Mouse (Mus musculus) thymus, adult 2 months (tissue): ENCODE results near the gene Gm34302. TPM values are rescaled to one million over a fixed set of nuclear protein-coding genes. Genes with fewer than 3 reads are reported as not detected.
"Not testable (repeated sequence)": the region's sequence is repeated elsewhere in the genome, so short reads cannot be mapped to it uniquely, and the experiment has no call there.

Experiments used
- DNase-seq: peaks from one replicate; pipeline ENCODE4 v3.0.0; 2021
- H3K27ac ChIP-seq: fragments of 200-500 bp; 2 replicates; pipeline ENCODE4 v1.5.1; 2012; ENCODE audit warnings: low read length, control low read depth; ENCODE audit not compliant: control insufficient read depth, insufficient read depth
- H3K27me3 ChIP-seq: fragments of 200-500 bp; 2 replicates; pipeline ENCODE4 v1.6.1; 2012; ENCODE audit warnings: mild to moderate bottlenecking, low read length, moderate library complexity, mixed read lengths; ENCODE audit not compliant: control insufficient read depth, insufficient read depth
- H3K36me3 ChIP-seq: fragments of 200-500 bp; 2 replicates; pipeline ENCODE4 v1.6.1; 2012; ENCODE audit warnings: mild to moderate bottlenecking, low read length, moderate library complexity; ENCODE audit not compliant: control insufficient read depth, insufficient read depth
- H3K4me1 ChIP-seq: fragments of 200-500 bp; replicated peaks from 2 replicates; pipeline ENCODE4 v1.6.1; 2012; ENCODE audit warnings: low read length; ENCODE audit not compliant: control insufficient read depth, insufficient read depth
- H3K4me3 ChIP-seq: fragments of 200-500 bp; 2 replicates; pipeline ENCODE4 v1.5.1; 2012; ENCODE audit warnings: mild to moderate bottlenecking, low read length, control low read depth, moderate library complexity; ENCODE audit not compliant: control insufficient read depth, insufficient read depth
- CTCF ChIP-seq: fragments of 200-500 bp; IDR thresholded peaks from 2 replicates; pipeline ENCODE4 v1.5.1; 2012; ENCODE audit warnings: mild to moderate bottlenecking, control low read depth, low read length, moderate library complexity, borderline replicate concordance; ENCODE audit not compliant: control insufficient read depth, poor library complexity, insufficient read depth; ENCODE audit errors: extremely low read depth
- POLR2A ChIP-seq: fragments of 200-500 bp; IDR thresholded peaks from 2 replicates; pipeline ENCODE4 v1.6.1; 2012; ENCODE audit warnings: mild to moderate bottlenecking, low read length, control low read depth, moderate library complexity; ENCODE audit not compliant: control insufficient read depth, poor library complexity, insufficient read depth; ENCODE audit errors: extremely low read depth
- WGBS: fragments of 180-500 bp; shearing (Covaris S2); methylation state at CpG from one replicate; pipeline ENCODE4 v1.1.7; 2018; 5-methylcytosine and 5-hydroxymethylcytosine counted together
- polyA plus RNA-seq: library from polyadenylated mRNA; depleted of rRNA; stranded (reverse); fragments of >200 nt; gene quantifications from 2 replicates; pipeline ENCODE4 v1.2.3, GENCODE M21; 2012; rRNA removed

Gene Gm34302
- polyA plus RNA-seq, result not detected in 2 replicates

- TF ChIP-seq POLR2A (no peak), CTCF (no peak)
- Histone ChIP-seq H3K4me3 (no peak within 1 kb of the TSS), H3K4me1 (no peaks in the 10 kb centered on the region), H3K27ac (no peak within 1 kb of the TSS), H3K27me3 (no peaks in the 10 kb centered on the region), H3K36me3 (no peaks in the 10 kb centered on the region)
- DNase-seq, result no peak
- 79% methylated on average over 1 of the region's 1 CpGs for WGBS
Observed at GRCm38 (mm10) chr3:63483726-63484125, at the start of gene Gm34302. Gm34302 (minus strand) TSS chr3:63483879.

GRCm38 (mm10) chr3:63531847-63532246 is 48.2 kb upstream of the Gm34302 start:
- TF ChIP-seq CTCF (no peak), POLR2A (no peak)
- H3K36me3 ChIP-seq, result no peaks in the 10 kb centered on the region
- no peak for DNase-seq
- WGBS, result 38% methylated on average over 1 of the region's 1 CpGs
- no peak overlapping the region for H3K27ac ChIP-seq
- H3K4me1 ChIP-seq, result no peaks in the 10 kb centered on the region
- no peaks in the 10 kb centered on the region for H3K27me3 ChIP-seq
- H3K4me3 ChIP-seq, result no peak overlapping the region

GRCm38 (mm10) chr3:63517681-63518080 is 34.0 kb upstream of the Gm34302 start:
- 95% methylated on average over 1 of the region's 1 CpGs for WGBS
- no peak overlapping the region for H3K4me3 ChIP-seq
- no peaks in the 10 kb centered on the region for H3K4me1 ChIP-seq
- DNase-seq, result no peak
- H3K27ac ChIP-seq, result no peak overlapping the region
- no peaks in the 10 kb centered on the region for H3K36me3 ChIP-seq
- no peak for TF ChIP-seq CTCF
- TF ChIP-seq POLR2A, result no peak
- no peaks in the 10 kb centered on the region for H3K27me3 ChIP-seq

GRCm38 (mm10) chr3:63516279-63516678 is 32.6 kb upstream of the Gm34302 start:
- 91% methylated on average over 3 of the region's 3 CpGs for WGBS
- H3K27ac ChIP-seq, H3K4me1 ChIP-seq, H3K27me3 ChIP-seq, DNase-seq, H3K4me3 ChIP-seq, H3K36me3 ChIP-seq: not testable (repeated sequence)

- Histone ChIP-seq H3K36me3 (no peaks in the 10 kb centered on the region), H3K4me3 (no peak overlapping the region), H3K4me1 (no peaks in the 10 kb centered on the region), H3K27ac (no peak overlapping the region), H3K27me3 (no peaks in the 10 kb centered on the region)
- WGBS, result 91% methylated on average over 6 of the region's 6 CpGs
- no peak for DNase-seq
- no peak for TF ChIP-seq CTCF
- no peak for TF ChIP-seq POLR2A
Observed at GRCm38 (mm10) chr3:63511316-63511715, 27.6 kb upstream of the Gm34302 start.

- DNase-seq, result no peak
- 94% methylated on average over 2 of the region's 2 CpGs for WGBS
- no peak overlapping the region for H3K4me3 ChIP-seq
- no peaks in the 10 kb centered on the region for H3K27me3 ChIP-seq
- H3K36me3 ChIP-seq, result no peaks in the 10 kb centered on the region
- H3K4me1 ChIP-seq, result no peaks in the 10 kb centered on the region
- no peak overlapping the region for H3K27ac ChIP-seq
- no peak for TF ChIP-seq CTCF
- TF ChIP-seq POLR2A, result no peak
Observed at GRCm38 (mm10) chr3:63509484-63509883, 25.8 kb upstream of the Gm34302 start.

GRCm38 (mm10) chr3:63508924-63509323 is 25.2 kb upstream of the Gm34302 start:
- Histone ChIP-seq H3K4me1 (no peaks in the 10 kb centered on the region), H3K27ac (no peak overlapping the region), H3K27me3 (no peaks in the 10 kb centered on the region), H3K4me3 (no peak overlapping the region), H3K36me3 (no peaks in the 10 kb centered on the region)
- 81% methylated on average over 5 of the region's 5 CpGs for WGBS
- no peak for DNase-seq
- TF ChIP-seq POLR2A, result no peak
- no peak for TF ChIP-seq CTCF
